Mouse (Mus musculus): ENCODE measurements around the gene Foxn3.

GRCm38 (mm10) chr12:99418476-99419395 is 144.6 kb downstream of the Foxn3 start:
- TF ChIP-seq CTCF (IDR thresholded peaks at IDR 0.05; ENCODE audit: borderline replicate concordance, control insufficient read depth, extremely low read depth, insufficient read depth, low read length, poor library complexity), result no peak
- no peak for TF ChIP-seq POLR2A (IDR thresholded peaks at IDR 0.05; ENCODE audit: control insufficient read depth, extremely low read depth, insufficient read depth, low read length, poor library complexity)

Measured in thymus, adult 2 months (tissue).